Mouse (Mus musculus) 3T3-L1 (cell line): ENCODE measurements at regions not wholly inside any gene's neighbourhood (a gene's known extent, or its start where the extent isn't known, plus 50 kb on each side); places are given as distances from the start of the nearest gene placed in this dataset.

Source experiments
- DNase-seq: peaks from one replicate; pipeline ENCODE4 v3.0.0-alpha.2; 2015; ENCODE audit warnings: low read depth, low spot score

GRCm38 (mm10) chr7:115192482-115192881 lies 449.0 kb downstream of the Insc start:
- no peak for DNase-seq

- no peak for DNase-seq
These were observed 449.7 kb downstream of the Insc start for GRCm38 (mm10) chr7:115192992-115193761.

GRCm38 (mm10) chr7:115204916-115205315 lies 461.4 kb downstream of the Insc start:
- peak; percentile 1 for DNase-seq

GRCm38 (mm10) chr7:115206479-115207134 lies 463.1 kb downstream of the Insc start:
- DNase-seq: no peak

- no peak for DNase-seq
These were observed 465.3 kb downstream of the Insc start for GRCm38 (mm10) chr7:115208781-115209180.

- no peak for DNase-seq
These were observed 466.5 kb downstream of the Insc start for GRCm38 (mm10) chr7:115210012-115210411.

GRCm38 (mm10) chr7:115216838-115217237 lies 473.3 kb downstream of the Insc start:
- peak; percentile 80 for DNase-seq

GRCm38 (mm10) chr7:115217255-115217654 lies 473.8 kb downstream of the Insc start:
- no peak for DNase-seq

- no peak for DNase-seq
These were observed 474.2 kb downstream of the Insc start for GRCm38 (mm10) chr7:115217712-115218111.

GRCm38 (mm10) chr7:115218596-115219180 lies 475.2 kb downstream of the Insc start:
- DNase-seq: no peak

GRCm38 (mm10) chr7:115222642-115223041 lies 479.1 kb downstream of the Insc start:
- DNase-seq: no peak

- no peak for DNase-seq
These were observed 487.0 kb downstream of the Insc start for GRCm38 (mm10) chr7:115230525-115230924.

GRCm38 (mm10) chr7:115233850-115234436 lies 490.4 kb downstream of the Insc start:
- no peak for DNase-seq

- DNase-seq: no peak
These were observed 493.6 kb downstream of the Insc start for GRCm38 (mm10) chr7:115237131-115237530.

GRCm38 (mm10) chr7:115251591-115252369 lies 508.3 kb downstream of the Insc start:
- no peak for DNase-seq

- DNase-seq: no peak
These were observed 508.9 kb downstream of the Insc start for GRCm38 (mm10) chr7:115252370-115252750.

- no peak for DNase-seq
These were observed 515.1 kb downstream of the Insc start for GRCm38 (mm10) chr7:115258626-115259025.

- DNase-seq: no peak
These were observed 519.6 kb downstream of the Insc start for GRCm38 (mm10) chr7:115263082-115263481.

GRCm38 (mm10) chr7:115266141-115266540 lies 522.6 kb downstream of the Insc start:
- no peak for DNase-seq

GRCm38 (mm10) chr7:115270803-115271202 lies 527.3 kb downstream of the Insc start:
- DNase-seq: no peak

- no peak for DNase-seq
These were observed 531.3 kb downstream of the Insc start for GRCm38 (mm10) chr7:115274836-115275235.
